Mouse (Mus musculus): Measurements from ENCODE around the gene Fmnl1. TPM values are rescaled to one million over a fixed set of nuclear protein-coding genes. Genes with fewer than 3 reads are reported as not detected.

Gene Fmnl1
- polyA plus RNA-seq, 1 experiment from 2014 or later, result 6.3 TPM

DNA sequence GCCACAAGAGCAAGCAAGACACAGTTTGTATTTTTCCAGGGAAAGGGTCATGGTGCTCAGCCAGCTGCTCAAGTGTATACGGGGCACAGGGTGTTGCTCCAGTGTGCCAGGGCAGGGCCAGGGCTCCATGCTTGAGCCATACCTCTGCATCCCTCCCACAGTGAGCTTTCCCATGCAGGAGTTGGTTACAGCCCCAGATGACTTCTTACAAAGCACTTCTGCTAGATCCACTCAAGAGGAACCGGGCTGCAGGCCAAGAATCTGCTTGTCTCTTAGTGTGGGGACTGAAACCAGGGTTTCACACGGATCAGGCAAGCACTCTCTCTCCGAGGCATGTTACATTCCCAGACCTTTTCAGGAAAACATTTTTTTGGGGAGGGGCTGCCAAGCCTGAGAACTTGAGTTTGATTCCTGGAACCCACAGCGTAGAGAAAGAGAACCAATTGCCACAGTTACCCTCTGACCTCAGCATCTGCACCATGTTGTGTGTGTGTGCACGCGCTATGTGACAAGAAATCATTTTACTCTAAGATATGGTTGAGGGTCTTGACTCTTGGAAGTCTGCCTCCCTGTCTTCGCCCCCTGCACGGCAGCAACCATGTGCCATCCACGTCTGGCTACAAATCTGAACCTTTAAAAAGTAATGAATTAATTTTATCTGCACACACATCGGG is 76.7 kb downstream of the Fmnl1 start:
- peak; percentile 58 for ATAC-seq
- H3K4me1 ChIP-seq (ENCODE audit: control insufficient read depth, insufficient read depth, low read length), result peaks cover 21% of the 10 kb centered on the region
- no peak overlapping the region for H3K9ac ChIP-seq (ENCODE audit: low read depth, low read length)
- peak overlapping the region; percentile 54; the same call in 1 of the 2 replicates for H3K27ac ChIP-seq (ENCODE audit: low read length)
- no peaks in the 10 kb centered on the region for H3K9me3 ChIP-seq (replicated peaks; ENCODE audit: control insufficient read depth, low read length, poor library complexity, severe bottlenecking)
- H3K36me3 ChIP-seq (ENCODE audit: control insufficient read depth, insufficient read depth, low read length), result no peaks in the 10 kb centered on the region
- WGBS, result 67% methylated on average over 11 of the region's 11 CpGs
- no peaks in the 10 kb centered on the region for H3K27me3 ChIP-seq (ENCODE audit: control insufficient read depth, insufficient read depth, low read depth, low read length)
- H3K4me3 ChIP-seq (ENCODE audit: low read depth, low read length), result no peak overlapping the region
- no peak overlapping the region for H3K4me2 ChIP-seq (ENCODE audit: low read length)

Other genes with a start within 250 kb of the Fmnl1 start
- gene Kif18b, start 246.0 kb upstream of the Fmnl1 start, polyA plus RNA-seq (2015; fragmentation: Nextera tagmentation; extraction: Ambion mirVana), result 0.75 and 1.4 TPM in 2 replicates
- 6.0 and 7.9 TPM in 2 replicates for gene C1ql1, start 224.4 kb upstream of the Fmnl1 start, polyA plus RNA-seq (2015; fragmentation: Nextera tagmentation; extraction: Ambion mirVana)
- 25.5 and 26.8 TPM in 2 replicates for gene Nmt1, start 142.9 kb upstream of the Fmnl1 start, polyA plus RNA-seq (2015; fragmentation: Nextera tagmentation; extraction: Ambion mirVana)
- 157 and 174 TPM in 2 replicates for gene Dcakd, start 142.8 kb upstream of the Fmnl1 start, polyA plus RNA-seq (2015; fragmentation: Nextera tagmentation; extraction: Ambion mirVana)
- gene Plcd3, start 69.4 kb upstream of the Fmnl1 start, polyA plus RNA-seq (2015; fragmentation: Nextera tagmentation; extraction: Ambion mirVana), result 2.8 and 3.6 TPM in 2 replicates
- gene Acbd4, start 69.4 kb upstream of the Fmnl1 start, polyA plus RNA-seq (2015; fragmentation: Nextera tagmentation; extraction: Ambion mirVana), result 11.6 and 13.0 TPM in 2 replicates
- gene Hexim1, start 54.9 kb upstream of the Fmnl1 start, polyA plus RNA-seq (2015; fragmentation: Nextera tagmentation; extraction: Ambion mirVana), result 4.1 and 4.2 TPM in 2 replicates
- 29.9 and 37.0 TPM in 2 replicates for gene Hexim2, start 38.7 kb upstream of the Fmnl1 start, polyA plus RNA-seq (2015; fragmentation: Nextera tagmentation; extraction: Ambion mirVana)
- 2.3 and 3.1 TPM in 2 replicates for gene 1700023F06Rik, start 37.5 kb downstream of the Fmnl1 start, polyA plus RNA-seq (2015; fragmentation: Nextera tagmentation; extraction: Ambion mirVana)
- 1.2 and 1.3 TPM in 2 replicates for gene Spata32, start 47.3 kb downstream of the Fmnl1 start, polyA plus RNA-seq (2015; fragmentation: Nextera tagmentation; extraction: Ambion mirVana)
- 4.4 TPM in 2 replicates for gene Map3k14, start 96.4 kb downstream of the Fmnl1 start, polyA plus RNA-seq (2015; fragmentation: Nextera tagmentation; extraction: Ambion mirVana)
- gene Arhgap27, start 192.6 kb downstream of the Fmnl1 start, polyA plus RNA-seq (2015; fragmentation: Nextera tagmentation; extraction: Ambion mirVana), result 3.8 and 4.4 TPM in 2 replicates
- gene Plekhm1, start 241.6 kb downstream of the Fmnl1 start, polyA plus RNA-seq (2015; fragmentation: Nextera tagmentation; extraction: Ambion mirVana), result 8.9 and 9.6 TPM in 2 replicates